Mouse (Mus musculus) lung, postnatal 0 days (tissue): ENCODE measurements around the gene Tmed8.

Experiments
- CTCF ChIP-seq: IDR thresholded peaks from 2 replicates; pipeline ENCODE4 v1.5.1; 2016; ENCODE audit warnings: antibody characterized with exemption, mild to moderate bottlenecking
- EP300 ChIP-seq: IDR thresholded peaks from 2 replicates; pipeline ENCODE4 v1.6.1; 2016; ENCODE audit warnings: antibody characterized with exemption, mild to moderate bottlenecking, control low read depth

- TF ChIP-seq CTCF, result peak; percentile 17; the same call in 1 of the 2 replicates
- no peak for TF ChIP-seq EP300
Measured at GRCm38 (mm10) chr12:87158099-87158498, 42.2 kb downstream of the Tmed8 start.
